Mouse (Mus musculus) ES-E14 (cell line): ENCODE data around the gene Adamts10.

ENCODE experiments used
- CHD2 ChIP-seq: IDR thresholded peaks from 2 replicates; pipeline ENCODE4 v1.6.1; 2014; ENCODE audit warnings: mild to moderate bottlenecking, low read depth, low read length, inconsistent platforms
- HCFC1 ChIP-seq: IDR thresholded peaks from 2 replicates; pipeline ENCODE4 v1.6.1; 2012; ENCODE audit warnings: low read length, inconsistent platforms, borderline replicate concordance; ENCODE audit not compliant: insufficient read depth
- MAFK ChIP-seq: IDR thresholded peaks from 2 replicates; pipeline ENCODE4 v1.6.1; 2014; ENCODE audit warnings: mild to moderate bottlenecking, low read depth, low read length, inconsistent platforms; ENCODE audit not compliant: insufficient read depth
- ZC3H11A ChIP-seq: IDR thresholded peaks from 2 replicates; pipeline ENCODE4 v1.6.1; 2012; ENCODE audit warnings: low read depth, mild to moderate bottlenecking, inconsistent platforms, low read length, borderline replicate concordance
- ZNF384 ChIP-seq: IDR thresholded peaks from 2 replicates; pipeline ENCODE4 v1.6.1; 2012; ENCODE audit warnings: low read depth, low read length, inconsistent platforms

DNA sequence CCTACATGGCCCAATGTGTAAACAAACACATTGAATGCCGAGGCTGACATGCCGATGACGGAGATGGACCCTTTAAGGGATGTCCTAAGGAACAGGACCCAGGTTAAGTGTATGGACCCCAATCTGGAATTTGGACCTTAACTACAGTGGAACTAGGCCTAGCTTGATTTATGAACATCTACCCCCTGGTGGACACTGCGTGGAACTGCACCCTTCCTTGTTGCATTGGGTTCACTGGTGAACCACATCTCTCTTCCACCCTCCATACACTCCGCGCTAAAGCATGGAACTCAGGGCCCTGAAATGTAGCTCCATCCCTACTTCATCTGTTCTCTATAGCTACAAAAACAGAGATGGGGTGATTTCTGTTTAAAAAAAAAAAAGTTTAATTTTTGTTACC lies 30.9 kb upstream of the Adamts10 start:
- TF ChIP-seq CHD2 (no peak), MAFK (no peak), ZC3H11A (peak; percentile 56; the same call in 1 of the 2 replicates), ZNF384 (no peak), HCFC1 (no peak)
